Mouse (Mus musculus) kidney, postnatal 0 days (tissue): Measurements from ENCODE around the gene Pdss2. TPM values are rescaled to one million over a fixed set of nuclear protein-coding genes. Genes with fewer than 3 reads are reported as not detected.
"Not testable (repeated sequence)": the region's sequence is repeated elsewhere in the genome, so short reads cannot be mapped to it uniquely, and the experiment has no call there.

Experiments
- ATAC-seq: fragments of 200-750 bp; cut with Nextera tagmentation; replicated peaks from 2 replicates; pipeline ENCODE4 v1.8.0; 2017; ENCODE audit warnings: low read depth, moderate number of reproducible peaks, moderate TSS enrichment, moderate library complexity; ENCODE audit not compliant: low FRiP score
- DNase-seq: peaks from one replicate; pipeline ENCODE4 v3.0.0-alpha.2; 2016; ENCODE audit warnings: low spot score
- H3K27ac ChIP-seq: fragments of 300-500 bp; sonication (generic); 2 replicates; pipeline ENCODE4 v1.5.1; 2014; ENCODE audit warnings: mild to moderate bottlenecking
- H3K27me3 ChIP-seq: fragments of 300-500 bp; sonication (generic); 2 replicates; pipeline ENCODE4 v1.6.1; 2014; ENCODE audit warnings: low read length, mixed read lengths; ENCODE audit not compliant: insufficient read depth
- H3K36me3 ChIP-seq: fragments of 300-500 bp; sonication (generic); 2 replicates; pipeline ENCODE4 v1.6.1; 2014; ENCODE audit warnings: low read length, mixed read lengths; ENCODE audit not compliant: insufficient read depth
- H3K4me1 ChIP-seq: fragments of 300-500 bp; sonication (generic); replicated peaks from 2 replicates; pipeline ENCODE4 v1.6.1; 2014; ENCODE audit warnings: antibody characterized with exemption, low read length, mixed read lengths; ENCODE audit not compliant: insufficient read depth
- H3K4me2 ChIP-seq: fragments of 300-500 bp; sonication (generic); 2 replicates; pipeline ENCODE4 v1.6.1; 2014; ENCODE audit warnings: mild to moderate bottlenecking, low read length, moderate library complexity, mixed read lengths
- H3K4me3 ChIP-seq: fragments of 300-500 bp; sonication (generic); replicated peaks from 2 replicates; pipeline ENCODE4 v1.5.1; 2014; ENCODE audit warnings: low read depth, low read length
- H3K9ac ChIP-seq: fragments of 300-500 bp; sonication (generic); 2 replicates; pipeline ENCODE4 v1.6.1; 2014; ENCODE audit warnings: low read depth, low read length
- H3K9me3 ChIP-seq: fragments of 300-500 bp; sonication (generic); replicated peaks from 2 replicates; pipeline ENCODE4 v1.6.1; 2016; ENCODE audit warnings: low read length, inconsistent platforms, mixed read lengths
- CTCF ChIP-seq: IDR thresholded peaks from 2 replicates; pipeline ENCODE4 v1.5.1; 2016; ENCODE audit warnings: antibody characterized with exemption, low read depth, mild to moderate bottlenecking, moderate library complexity
- WGBS: fragments of 180-500 bp; shearing (Covaris S2); extraction: QIAGEN DNeasy Blood & Tissue Kit; methylation state at CpG from one replicate; pipeline ENCODE4 v1.1.7; 2014; 5-methylcytosine and 5-hydroxymethylcytosine counted together
- polyA plus RNA-seq: library from polyadenylated mRNA; unstranded; fragments of >200 nt; fragmentation: Nextera tagmentation; extraction: Ambion mirVana; gene quantifications from 2 replicates; pipeline ENCODE4 v1.2.1, GENCODE M21; 2015

The Pdss2 gene
- polyA plus RNA-seq, 1 experiment from 2014 or later, result 13.7 TPM

- H3K27me3 ChIP-seq, result no peaks in the 10 kb centered on the region
- no peak overlapping the region for H3K27ac ChIP-seq
- TF ChIP-seq CTCF, result no peak
- ATAC-seq, result no peak; the same call in 1 of the 2 replicates
- no peak overlapping the region for H3K4me2 ChIP-seq
- H3K9ac ChIP-seq, result no peak overlapping the region
- WGBS, result 24% methylated on average over 4 of the region's 4 CpGs
- H3K36me3 ChIP-seq, result no peaks in the 10 kb centered on the region
- no peak overlapping the region for H3K4me3 ChIP-seq
- DNase-seq, result peak; percentile 84
- H3K9me3 ChIP-seq, result no peaks in the 10 kb centered on the region
- H3K4me1 ChIP-seq, result peaks cover 6% of the 10 kb centered on the region; the same call in 1 of the 2 replicates
Measured at GRCm38 (mm10) chr10:43252324-43252723, 31.0 kb downstream of the Pdss2 start.

DNA sequence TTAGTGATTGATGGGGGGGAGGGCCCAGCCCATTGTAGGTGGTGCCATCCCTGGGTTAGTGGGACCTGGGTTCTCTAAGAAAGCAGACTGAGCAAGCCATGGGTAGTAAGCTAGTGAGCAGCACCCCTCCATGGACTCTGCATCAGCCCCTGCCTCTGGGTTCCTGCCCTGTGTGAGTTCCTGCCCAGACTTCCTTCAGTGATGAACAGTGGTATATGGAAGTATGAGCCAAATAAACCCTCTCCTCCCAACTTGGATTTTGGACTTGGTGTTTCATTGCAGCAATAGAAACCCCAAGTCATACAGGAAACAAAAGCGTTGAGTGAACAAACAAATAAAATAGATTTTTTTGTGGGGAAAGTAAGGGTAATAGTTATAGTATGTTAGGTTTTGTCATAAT is 35.7 kb downstream of the Pdss2 start:
- DNase-seq, H3K27me3 ChIP-seq, H3K4me2 ChIP-seq, H3K36me3 ChIP-seq, H3K9me3 ChIP-seq, H3K9ac ChIP-seq, H3K4me1 ChIP-seq, H3K4me3 ChIP-seq, H3K27ac ChIP-seq, ATAC-seq: not testable (repeated sequence)
- no CpG with 5 or more reads among the region's 1 CpGs for WGBS

GRCm38 (mm10) chr10:43257500-43257899 is 36.2 kb downstream of the Pdss2 start:
- not testable (repeated sequence) for DNase-seq, H3K9ac ChIP-seq, H3K36me3 ChIP-seq, H3K9me3 ChIP-seq, ATAC-seq, H3K4me1 ChIP-seq, H3K27ac ChIP-seq, H3K4me2 ChIP-seq, H3K4me3 ChIP-seq, H3K27me3 ChIP-seq
- 86% methylated on average over 8 of the region's 8 CpGs for WGBS

DNA sequence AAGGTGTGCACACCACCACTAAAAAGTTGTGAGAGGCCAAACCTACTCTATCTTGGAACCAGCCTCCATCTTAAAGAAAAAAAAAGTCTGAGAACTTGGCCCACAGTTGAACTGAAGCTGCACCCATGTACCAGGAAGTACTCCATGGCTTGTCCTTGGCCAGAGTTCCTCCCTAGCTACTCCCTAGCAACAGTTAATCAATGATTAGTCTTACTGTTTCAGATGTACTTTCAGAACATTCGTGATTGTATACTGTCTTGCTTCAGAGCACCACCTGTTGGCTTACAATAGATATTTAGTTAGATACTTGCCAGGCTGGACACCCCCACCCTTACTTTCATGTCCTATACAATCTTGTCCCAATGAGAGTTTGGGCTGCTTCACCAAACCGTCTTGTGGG is 50.0 kb downstream of the Pdss2 start:
- peak; percentile 45 for DNase-seq
- no peak overlapping the region for H3K4me2 ChIP-seq
- 77% methylated on average over 2 of the region's 2 CpGs for WGBS
- H3K27ac ChIP-seq, result no peak overlapping the region
- H3K9ac ChIP-seq, result no peak overlapping the region
- no peaks in the 10 kb centered on the region for H3K9me3 ChIP-seq
- TF ChIP-seq CTCF, result peak; percentile 34
- no peaks in the 10 kb centered on the region for H3K4me1 ChIP-seq
- H3K4me3 ChIP-seq, result no peak overlapping the region
- peak; percentile 59; the same call in 1 of the 2 replicates for ATAC-seq
- H3K36me3 ChIP-seq, result no peaks in the 10 kb centered on the region
- no peaks in the 10 kb centered on the region for H3K27me3 ChIP-seq

DNA sequence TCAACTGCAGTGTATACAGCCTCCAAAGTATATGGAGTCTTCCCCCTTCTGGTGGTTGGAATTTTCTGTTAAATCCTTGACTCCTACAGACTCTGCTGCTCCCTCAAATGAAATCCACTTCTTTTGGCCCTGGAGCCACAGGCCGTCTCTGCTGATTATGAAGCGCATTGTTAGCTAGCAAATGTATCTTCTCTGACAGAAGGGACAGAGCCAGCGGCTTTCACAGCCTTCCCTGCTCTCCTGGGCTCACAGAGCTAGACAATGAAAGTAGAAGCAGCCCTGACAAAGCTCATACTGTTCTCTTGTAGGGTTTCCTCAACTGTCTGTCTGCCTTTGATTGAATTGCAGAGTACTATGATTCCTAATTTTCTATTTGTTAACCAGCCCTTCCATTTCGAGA is 51.1 kb downstream of the Pdss2 start:
- 0 out of 2 replicates have a peak, but pooled peaks have one; percentile 5 for TF ChIP-seq CTCF
- Histone ChIP-seq H3K27me3 (no peaks in the 10 kb centered on the region), H3K4me3 (no peak overlapping the region), H3K36me3 (no peaks in the 10 kb centered on the region), H3K4me2 (no peak overlapping the region), H3K9ac (no peak overlapping the region), H3K9me3 (no peaks in the 10 kb centered on the region), H3K27ac (no peak overlapping the region), H3K4me1 (no peaks in the 10 kb centered on the region)
- no peak for DNase-seq
- 88% methylated on average over 4 of the region's 4 CpGs for WGBS
- no peak for ATAC-seq

GRCm38 (mm10) chr10:43273057-43273456 is 51.8 kb downstream of the Pdss2 start:
- ATAC-seq, result no peak
- no peaks in the 10 kb centered on the region for H3K9me3 ChIP-seq
- H3K4me1 ChIP-seq, result no peaks in the 10 kb centered on the region
- no peak overlapping the region for H3K9ac ChIP-seq
- DNase-seq, result no peak
- no peaks in the 10 kb centered on the region for H3K36me3 ChIP-seq
- no peak overlapping the region for H3K4me2 ChIP-seq
- H3K4me3 ChIP-seq, result no peak overlapping the region
- TF ChIP-seq CTCF, result no peak
- H3K27ac ChIP-seq, result no peak overlapping the region
- H3K27me3 ChIP-seq, result no peaks in the 10 kb centered on the region
- 84% methylated on average over 3 of the region's 3 CpGs for WGBS

GRCm38 (mm10) chr10:43275446-43275845 is 54.2 kb downstream of the Pdss2 start:
- Histone ChIP-seq H3K4me3 (no peak overlapping the region), H3K36me3 (no peaks in the 10 kb centered on the region), H3K27me3 (no peaks in the 10 kb centered on the region), H3K27ac (no peak overlapping the region), H3K9me3 (no peaks in the 10 kb centered on the region), H3K9ac (no peak overlapping the region), H3K4me1 (no peaks in the 10 kb centered on the region), H3K4me2 (no peak overlapping the region)
- DNase-seq (no peak), ATAC-seq (no peak)
- no peak for TF ChIP-seq CTCF
- 79% methylated on average over 5 of the region's 5 CpGs for WGBS
